ENCODE assay signal across 19 mouse cellular contexts in genomic region chr7:35124745-35125144, GRCm38 (mm10). TPM values are rescaled to one million over a fixed set of nuclear protein-coding genes. Genes with fewer than 3 reads are reported as not detected.
DNase-seq lines count a peak whose midpoint lies in the region; ATAC-seq and TF ChIP-seq lines count a peak whose summit lies in the region.
"Had no signal": no experiment of that assay in that cellular context is flagged by ENCODE, and none has a peak within 500 bp of the region (broad histone marks: within the 10 kb centered on the region; RNA-seq: fewer than 3 reads in every experiment).

No protein-coding gene starts in this region.

- H3K36me3 ChIP-seq in liver, adult 2 months (ENCODE audit: control insufficient read depth, insufficient read depth, low read length), result peaks cover 12% of the 10 kb centered on the region
- H3K36me3 ChIP-seq in liver, embryonic 11.5 days (ENCODE audit: control insufficient read depth, insufficient read depth, low read length), result no peaks in the 10 kb centered on the region
- peaks cover 0 to 4% of the 10 kb centered on the region in 2 experiments; a peak in 1 of 4 replicates for H3K36me3 ChIP-seq in MEL (ENCODE audit: control insufficient read depth in 1 of 2, insufficient read depth in 2 of 2, low read length in 2 of 2)
- no peaks in the 10 kb centered on the region for H3K36me3 ChIP-seq in embryonic facial prominence, embryonic 13.5 days
- no peaks in the 10 kb centered on the region for H3K36me3 ChIP-seq in macrophage (ENCODE audit: inconsistent target)
- H3K36me3 ChIP-seq in forebrain, embryonic 16.5 days (ENCODE audit: control insufficient read depth, insufficient read depth), result no peaks in the 10 kb centered on the region
- H3K36me3 ChIP-seq: G1E; heart, embryonic 10.5 days; midbrain, embryonic 12.5 days; neural tube, embryonic 13.5 days had no signal

- H3K4me1 ChIP-seq in liver, adult 2 months (ENCODE audit: control insufficient read depth, insufficient read depth, low read length), result peaks cover 39% of the 10 kb centered on the region
- peaks cover 10% of the 10 kb centered on the region for H3K4me1 ChIP-seq in liver, embryonic 11.5 days (replicated peaks; ENCODE audit: control insufficient read depth, insufficient read depth, low read length)
- peaks cover 0 to 20% of the 10 kb centered on the region in 2 experiments; a peak in 3 of 4 replicates for H3K4me1 ChIP-seq in MEL (ENCODE audit: control insufficient read depth in 1 of 2, insufficient read depth in 2 of 2, low read length in 2 of 2)
- H3K4me1 ChIP-seq in embryonic facial prominence, embryonic 13.5 days, result peaks cover 67% of the 10 kb centered on the region
- H3K4me1 ChIP-seq in forebrain, embryonic 16.5 days (replicated peaks; ENCODE audit: control insufficient read depth, insufficient read depth, low read length), result peaks cover 7% of the 10 kb centered on the region

- WGBS in liver, adult 2 months, result 38% methylated on average over 6 of the region's 6 CpGs
- WGBS in liver, embryonic 11.5 days, result 47% methylated on average over 6 of the region's 6 CpGs
- WGBS in embryonic facial prominence, embryonic 13.5 days, result 38% methylated on average over 6 of the region's 6 CpGs
- 28% methylated on average over 6 of the region's 6 CpGs for WGBS in macrophage (ENCODE audit: missing documents)
- 51% methylated on average over 6 of the region's 6 CpGs for WGBS in forebrain, embryonic 16.5 days

- H3K27me3 ChIP-seq in liver, adult 2 months (ENCODE audit: control insufficient read depth, insufficient read depth, low read length), result no peaks in the 10 kb centered on the region
- H3K27me3 ChIP-seq in liver, embryonic 11.5 days (replicated peaks; ENCODE audit: control insufficient read depth, insufficient read depth, low read length), result peaks cover 35% of the 10 kb centered on the region
- H3K27me3 ChIP-seq in MEL (ENCODE audit: control insufficient read depth in 1 of 2, insufficient read depth in 2 of 2, low read length in 2 of 2), result peaks cover 0 to 3% of the 10 kb centered on the region in 2 experiments; a peak in 2 of 4 replicates
- peaks cover 80% of the 10 kb centered on the region for H3K27me3 ChIP-seq in embryonic facial prominence, embryonic 13.5 days
- H3K27me3 ChIP-seq in forebrain, embryonic 16.5 days (replicated peaks; ENCODE audit: control insufficient read depth, insufficient read depth, low read length), result peaks cover 29% of the 10 kb centered on the region

- H3K4me2 ChIP-seq in liver, embryonic 11.5 days, result no peak overlapping the region
- no peak overlapping the region for H3K4me2 ChIP-seq in embryonic facial prominence, embryonic 13.5 days
- H3K4me2 ChIP-seq in forebrain, embryonic 16.5 days (ENCODE audit: low read length), result no peak overlapping the region
- H3K4me2 ChIP-seq: hindbrain, embryonic 14.5 days; midbrain, embryonic 12.5 days; neural tube, embryonic 13.5 days had no signal

- H3K9ac ChIP-seq in liver, adult 2 months (ENCODE audit: low read depth, low read length), result peak overlapping the region; percentile 10; the same call in 1 of the 2 replicates
- H3K9ac ChIP-seq in liver, embryonic 11.5 days (ENCODE audit: low read depth, low read length), result no peak overlapping the region
- H3K9ac ChIP-seq in MEL (ENCODE audit: control insufficient read depth, low read depth, low read length, poor library complexity, severe bottlenecking), result peak overlapping the region; percentile 58
- no peak overlapping the region for H3K9ac ChIP-seq in embryonic facial prominence, embryonic 13.5 days
- H3K9ac ChIP-seq in forebrain, embryonic 16.5 days (replicated peaks; ENCODE audit: low read depth, low read length), result no peak overlapping the region
- H3K9ac ChIP-seq: hindbrain, embryonic 14.5 days; midbrain, embryonic 12.5 days; neural tube, embryonic 13.5 days had no signal

- no peak for TF ChIP-seq CTCF in liver, adult 2 months (IDR thresholded peaks at IDR 0.05; ENCODE audit: low read depth, low read length)
- no peak for TF ChIP-seq CTCF in MEL (IDR thresholded peaks at IDR 0.05 in 2 of 3, conservative IDR thresholded peaks at IDR 0.05 in 1 of 3; ENCODE audit: control insufficient read depth in 1 of 3, insufficient read depth in 1 of 3, low read depth in 2 of 3, low read length in 3 of 3, poor library complexity in 1 of 3, severe bottlenecking in 1 of 3)

- DNase-seq in liver, adult 2 months (ENCODE audit: extremely low read depth, low read depth, low spot score), result peak; percentile 58
- DNase-seq in liver, embryonic 11.5 days (ENCODE audit: low spot score), result no peak
- peak; percentile 65 for DNase-seq in MEL (ENCODE audit: low read depth, low spot score)
- DNase-seq in lung, adult 18-20 months, result no peak
- DNase-seq in lung, postnatal 25 days (ENCODE audit: low spot score), result no peak
- DNase-seq: adrenal gland, adult 2 months; cerebellum, adult 2 months; gastrocnemius, postnatal 14 days; heart, postnatal 10 days; kidney, adult 11 months; lung, postnatal 36 days had no signal

- no peaks in the 10 kb centered on the region for H3K9me3 ChIP-seq in liver, embryonic 11.5 days (ENCODE audit: control insufficient read depth, low read length)
- H3K9me3 ChIP-seq in MEL (replicated peaks; ENCODE audit: insufficient read depth, low read length), result no peaks in the 10 kb centered on the region
- no peaks in the 10 kb centered on the region for H3K9me3 ChIP-seq in embryonic facial prominence, embryonic 13.5 days
- no peaks in the 10 kb centered on the region for H3K9me3 ChIP-seq in forebrain, embryonic 16.5 days (ENCODE audit: control insufficient read depth, low read length)
- H3K9me3 ChIP-seq: heart, embryonic 10.5 days; midbrain, embryonic 12.5 days; neural tube, embryonic 13.5 days had no signal

- ATAC-seq in liver, embryonic 11.5 days (replicated peaks; ENCODE audit: low FRiP score), result no peak
- ATAC-seq in embryonic facial prominence, embryonic 13.5 days (ENCODE audit: insufficient number of reproducible peaks, insufficient read depth, low FRiP score, low TSS enrichment, low read depth), result no peak
- no peak for ATAC-seq in forebrain, embryonic 16.5 days

- H3K27ac ChIP-seq in liver, adult 2 months (replicated peaks; ENCODE audit: insufficient read depth, low read depth, low read length), result peak overlapping the region; percentile 94
- H3K27ac ChIP-seq in liver, embryonic 11.5 days (ENCODE audit: low read depth, low read length), result no peak overlapping the region
- H3K27ac ChIP-seq in MEL (ENCODE audit: control insufficient read depth, low read depth, low read length) (peak overlapping the region; percentile 49), macrophage (peak overlapping the region; percentile 40)
- 0 out of 2 replicates have a peak overlapping the region, but pooled peaks have one; percentile 12 for H3K27ac ChIP-seq in embryonic facial prominence, embryonic 13.5 days
- H3K27ac ChIP-seq in forebrain, embryonic 16.5 days (ENCODE audit: low read length), result no peak overlapping the region
- H3K27ac ChIP-seq: heart, embryonic 10.5 days; hindbrain, embryonic 14.5 days; midbrain, embryonic 12.5 days; neural tube, embryonic 13.5 days had no signal

- peaks cover 18% of the 10 kb centered on the region for H3K79me2 ChIP-seq in liver, adult 2 months (ENCODE audit: control insufficient read depth, insufficient read depth, low read length)
- H3K79me2 ChIP-seq in MEL (ENCODE audit: control insufficient read depth, insufficient read depth, low read length, poor library complexity), result no peaks in the 10 kb centered on the region
- peaks cover 29% of the 10 kb centered on the region for H3K79me2 ChIP-seq in macrophage (ENCODE audit: inconsistent target)

- no peak for TF ChIP-seq POLR2A in liver, adult 2 months (IDR thresholded peaks at IDR 0.05; ENCODE audit: extremely low read depth, insufficient read depth, low read length)
- TF ChIP-seq POLR2A in MEL (IDR thresholded peaks at IDR 0.05; ENCODE audit: control insufficient read depth in 1 of 2, insufficient read depth in 1 of 2, low read depth in 1 of 2, low read length in 2 of 2, poor library complexity in 1 of 2), result no peak

- H3K4me3 ChIP-seq in liver, adult 2 months (ENCODE audit: insufficient read depth, low read depth, low read length), result no peak overlapping the region
- H3K4me3 ChIP-seq in liver, embryonic 11.5 days (ENCODE audit: low read depth, low read length), result no peak overlapping the region
- H3K4me3 ChIP-seq in MEL (ENCODE audit: control insufficient read depth in 1 of 2, insufficient read depth in 1 of 2, low read depth in 2 of 2, low read length in 2 of 2) (no peak overlapping the region; a peak in 1 of 4 replicates), macrophage (ENCODE audit: inconsistent target) (no peak overlapping the region)
- H3K4me3 ChIP-seq in embryonic facial prominence, embryonic 13.5 days, result no peak overlapping the region
- no peak overlapping the region for H3K4me3 ChIP-seq in forebrain, embryonic 16.5 days (replicated peaks; ENCODE audit: low read length)
- H3K4me3 ChIP-seq: heart, embryonic 10.5 days; midbrain, embryonic 12.5 days; neural tube, embryonic 13.5 days had no signal

- TF ChIP-seq RAD21 in MEL (IDR thresholded peaks at IDR 0.05; ENCODE audit: low read depth, low read length), result no peak

- no peak for TF ChIP-seq EP300 in MEL (IDR thresholded peaks at IDR 0.05; ENCODE audit: low read depth in 1 of 2, low read length in 2 of 2)

TF ChIP-seq in MEL, 35 proteins besides CTCF, POLR2A, EP300 and RAD21:
- TF ChIP-seq MAFK (IDR thresholded peaks at IDR 0.05; ENCODE audit: borderline replicate concordance, low read depth, low read length), result no peak
- peak; percentile 87; the same call in 1 of the 2 replicates for TF ChIP-seq JUND (IDR thresholded peaks at IDR 0.05; ENCODE audit: low read depth, low read length)
TF ChIP-seq in MEL: peak in this region for 1.

RNA-seq across cellular contexts. Expression of gene Cebpa, which starts 5.7 kb away (rescaled TPM):
- total RNA-seq in liver, adult 2 months (2014; rRNA removed), result 177 and 199 TPM in 2 replicates
- polyA plus RNA-seq in liver, adult 2 months (2012; rRNA removed), result 349 and 390 TPM in 2 replicates
- polyA plus RNA-seq in liver, embryonic 11.5 days (2014; fragmentation: Nextera tagmentation; extraction: Ambion mirVana), result 6.9 and 8.2 TPM in 2 replicates
- 1.7 and 2.3 TPM in 2 replicates for total RNA-seq in MEL (2012; rRNA removed)
- 1 to 10 TPM in 1 of 2 experiments, not detected in 1; 4.4 TPM for polyA plus RNA-seq in MEL (2012; ENCODE audit: insufficient read depth in 1 of 2, insufficient read length in 2 of 2, low read depth in 1 of 2, low replicate concordance in 2 of 2, missing spikeins in 1 of 2)
- polyA plus RNA-seq in embryonic facial prominence, embryonic 13.5 days (2015; fragmentation: Nextera tagmentation; extraction: Ambion mirVana), result 5.3 and 5.5 TPM in 2 replicates
- 10 to 100 TPM in 6 of 26 experiments, 1 to 10 TPM in 20; 1.4 to 55.1 (median 3.8) TPM for total RNA-seq in macrophage (2018; cell fraction: chromatin; rRNA removed)
- total RNA-seq in macrophage (2018; cell fraction: cytosol; rRNA removed), result 100 to 1,000 TPM in 9 of 26 experiments, 10 to 100 TPM in 17; 13.7 to 217 (median 83.3) TPM
- 10 to 100 TPM in 24 of 26 experiments, 1 to 10 TPM in 2; 7.7 to 94.0 (median 33.4) TPM for total RNA-seq in macrophage (2018; cell fraction: nucleus; rRNA removed)
- 58.4 to 104 TPM (median 95.9 TPM) in 3 replicates for polyA plus RNA-seq in macrophage (2018)
- 0.32 and 0.40 TPM in 2 replicates for polyA plus RNA-seq in forebrain, embryonic 16.5 days (2015; fragmentation: Nextera tagmentation; extraction: Ambion mirVana)
- total RNA-seq: G1E had no signal

Comparison
In these comparisons a context has a peak if more than half of its experiments do, and no peak if none do; other contexts are left out.
1. DNase-seq: peak in liver, adult 2 months (single experiment) and MEL (single experiment); none in liver, embryonic 11.5 days (single experiment), lung, adult 18-20 months (0 of 2) and lung, postnatal 25 days (single experiment).
2. H3K27ac ChIP-seq: peak in liver, adult 2 months (single experiment), MEL (single experiment), embryonic facial prominence, embryonic 13.5 days (single experiment) and macrophage (single experiment); none in liver, embryonic 11.5 days (single experiment) and forebrain, embryonic 16.5 days (single experiment).
3. H3K9ac ChIP-seq: peak in liver, adult 2 months (single experiment) and MEL (single experiment); none in liver, embryonic 11.5 days (single experiment), embryonic facial prominence, embryonic 13.5 days (single experiment) and forebrain, embryonic 16.5 days (single experiment).